21 mouse cellular contexts compared by ENCODE assay signal in genomic region chr8:63895096-63895495, GRCm38 (mm10). TPM values are rescaled to one million over a fixed set of nuclear protein-coding genes. Genes with fewer than 3 reads are reported as not detected.
DNase-seq lines count a peak whose midpoint lies in the region; ATAC-seq and TF ChIP-seq lines count a peak whose summit lies in the region.
"Had no signal": no experiment of that assay in that cellular context is flagged by ENCODE, and none has a peak within 500 bp of the region (broad histone marks: within the 10 kb centered on the region; RNA-seq: fewer than 3 reads in every experiment).

No protein-coding gene starts in this region.

- no peak for DNase-seq in thymus, postnatal 4 days
- DNase-seq: adrenal gland, adult 2 months; adrenal gland, adult 8-10 months; adrenal gland, postnatal 10 days; adrenal gland, postnatal 14 days; adrenal gland, postnatal 25 days; adrenal gland, postnatal 36 days; B cell, adult 2 months; cerebellum, adult 11 months; cerebellum, adult 11-12 months; cerebellum, adult 18-20 months had no signal

- no peak overlapping the region for H3K4me3 ChIP-seq in intestine, embryonic 16.5 days (ENCODE audit: low read length)
- H3K4me3 ChIP-seq in intestine, embryonic 15.5 days (replicated peaks): no peak overlapping the region
- no peak overlapping the region for H3K4me3 ChIP-seq in intestine, postnatal 0 days (ENCODE audit: low read depth, low read length)

- no peak overlapping the region for H3K27ac ChIP-seq in intestine, embryonic 16.5 days (ENCODE audit: low read length)
- no peak overlapping the region for H3K27ac ChIP-seq in intestine, embryonic 15.5 days
- no peak overlapping the region for H3K27ac ChIP-seq in intestine, postnatal 0 days (ENCODE audit: low read depth, low read length)

- no peak overlapping the region for H3K4me2 ChIP-seq in intestine, embryonic 16.5 days (ENCODE audit: low read depth, low read length)
- no peak overlapping the region for H3K4me2 ChIP-seq in intestine, embryonic 15.5 days (replicated peaks)
- no peak overlapping the region for H3K4me2 ChIP-seq in intestine, postnatal 0 days (replicated peaks; ENCODE audit: low read depth)

- no peaks in the 10 kb centered on the region for H3K27me3 ChIP-seq in intestine, embryonic 16.5 days (replicated peaks; ENCODE audit: control insufficient read depth, insufficient read depth, low read length)
- H3K27me3 ChIP-seq in intestine, embryonic 15.5 days (replicated peaks): no peaks in the 10 kb centered on the region
- no peaks in the 10 kb centered on the region for H3K27me3 ChIP-seq in intestine, postnatal 0 days (replicated peaks; ENCODE audit: control insufficient read depth, insufficient read depth, low read length)
- H3K27me3 ChIP-seq: CH12.LX had no signal

- H3K9ac ChIP-seq in intestine, embryonic 16.5 days (ENCODE audit: low read depth, low read length): no peak overlapping the region
- H3K9ac ChIP-seq in intestine, embryonic 15.5 days: no peak overlapping the region
- H3K9ac ChIP-seq in intestine, postnatal 0 days (ENCODE audit: low read depth, low read length): no peak overlapping the region

- 55% methylated on average over 2 of the region's 2 CpGs for WGBS in intestine, embryonic 16.5 days
- 59% methylated on average over 2 of the region's 2 CpGs for WGBS in intestine, embryonic 15.5 days
- WGBS in intestine, postnatal 0 days: 18% methylated on average over 2 of the region's 2 CpGs

- no peaks in the 10 kb centered on the region for H3K9me3 ChIP-seq in intestine, embryonic 16.5 days (ENCODE audit: control insufficient read depth, low read length)
- H3K9me3 ChIP-seq in intestine, embryonic 15.5 days: no peaks in the 10 kb centered on the region
- H3K9me3 ChIP-seq in intestine, postnatal 0 days (ENCODE audit: control insufficient read depth): no peaks in the 10 kb centered on the region
- H3K9me3 ChIP-seq: G1E had no signal

- no peak for TF ChIP-seq CTCF in intestine, postnatal 0 days (IDR thresholded peaks at IDR 0.05; ENCODE audit: low read depth)

- no peaks in the 10 kb centered on the region for H3K4me1 ChIP-seq in intestine, embryonic 16.5 days (ENCODE audit: control insufficient read depth, insufficient read depth, low read length)
- no peaks in the 10 kb centered on the region for H3K4me1 ChIP-seq in intestine, embryonic 15.5 days (replicated peaks)
- H3K4me1 ChIP-seq in intestine, postnatal 0 days (replicated peaks; ENCODE audit: control insufficient read depth, insufficient read depth, low read length): no peaks in the 10 kb centered on the region

- no peaks in the 10 kb centered on the region for H3K36me3 ChIP-seq in intestine, embryonic 16.5 days (ENCODE audit: control insufficient read depth, insufficient read depth, low read length)
- no peaks in the 10 kb centered on the region for H3K36me3 ChIP-seq in intestine, embryonic 15.5 days
- H3K36me3 ChIP-seq in intestine, postnatal 0 days (ENCODE audit: control insufficient read depth, insufficient read depth): no peaks in the 10 kb centered on the region
- H3K36me3 ChIP-seq: G1E had no signal

- ATAC-seq in intestine, embryonic 16.5 days: peak; percentile 82
- ATAC-seq in intestine, embryonic 15.5 days: no peak
- peak; percentile 57 for ATAC-seq in intestine, postnatal 0 days
- ATAC-seq: activated CD4-positive, CD25-positive, alpha-beta regulatory T cell, adult 4 months; CD4-positive, CD25-positive, alpha-beta regulatory T cell, adult 4 months; Patski had no signal

RNA-seq across cellular contexts. Expression of gene Sgo2b, which starts 57.0 kb away (rescaled TPM):
- polyA plus RNA-seq in intestine, embryonic 16.5 days (2015; fragmentation: Nextera tagmentation; extraction: Ambion mirVana): 0.04 TPM in 1 of 2 replicates, not detected in the other
- 0.05 TPM in 1 of 2 replicates, not detected in the other for polyA plus RNA-seq in intestine, embryonic 15.5 days (2015; fragmentation: Nextera tagmentation; extraction: Ambion mirVana)
- not detected in 2 replicates for polyA plus RNA-seq in intestine, postnatal 0 days (2015; fragmentation: Nextera tagmentation; extraction: Ambion mirVana)
- polyA plus RNA-seq: activated CD4-positive, CD25-positive, alpha-beta regulatory T cell, adult 4 months; adrenal gland, adult 2 months; brain, embryonic 14.5 days; C2C12; CD4-positive, CD25-positive, alpha-beta regulatory T cell, adult 4 months; G1E; Patski had no signal
